Mouse (Mus musculus) ovary, postnatal 10 days (tissue): Measurements from ENCODE around the gene Palm.

Experiments
- DNase-seq: peaks from one replicate; pipeline ENCODE4 v3.0.0; 2022; ENCODE audit warnings: low spot score

Gene Palm

GRCm38 (mm10) chr10:79855558-79856184, 62.3 kb downstream of the Palm start:
- DNase-seq: no peak

- no peak for DNase-seq
These were observed 62.9 kb downstream of the Palm start for GRCm38 (mm10) chr10:79856280-79856679.

DNA sequence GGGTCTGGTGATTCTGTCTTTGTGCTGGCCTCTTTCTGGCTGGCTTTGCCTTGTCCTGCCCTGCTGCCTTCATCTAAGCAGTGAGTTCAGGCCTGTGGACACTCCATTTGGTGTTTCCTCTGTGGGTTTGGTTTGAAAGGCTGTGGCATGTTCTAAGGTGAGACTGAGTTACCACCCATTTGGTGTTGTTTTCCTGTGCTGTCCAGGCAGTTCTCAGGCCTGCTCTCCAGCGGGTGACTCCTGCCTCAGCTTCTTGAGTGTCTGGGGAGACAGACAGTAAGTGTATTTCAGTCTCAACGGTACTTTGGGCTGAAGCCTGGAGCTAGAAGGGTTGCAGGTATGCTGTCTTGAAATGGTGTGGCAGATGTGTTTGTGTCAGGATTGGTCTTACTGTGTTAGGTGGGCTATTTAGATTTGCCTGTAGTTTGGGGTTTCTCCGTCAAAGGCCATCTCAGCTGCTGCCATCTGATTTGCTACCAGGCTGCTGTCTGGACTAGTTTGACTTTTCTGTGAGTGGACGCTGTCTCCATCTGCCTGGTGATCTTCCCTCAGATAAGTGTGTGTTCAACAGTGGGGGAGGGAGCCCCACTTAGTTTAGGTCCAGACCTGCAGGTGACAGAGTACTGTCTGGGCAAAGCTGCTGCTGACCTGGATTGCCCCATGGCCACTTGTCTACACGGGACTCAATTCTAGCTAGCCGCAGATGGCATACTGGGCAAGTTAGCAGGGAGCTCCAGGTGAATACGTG, 63.5 kb downstream of the Palm start:
- DNase-seq: no peak

- no peak for DNase-seq
These were observed 64.1 kb downstream of the Palm start for GRCm38 (mm10) chr10:79857452-79857811.

- no peak for DNase-seq
These were observed 64.5 kb downstream of the Palm start for GRCm38 (mm10) chr10:79857894-79858293.

DNA sequence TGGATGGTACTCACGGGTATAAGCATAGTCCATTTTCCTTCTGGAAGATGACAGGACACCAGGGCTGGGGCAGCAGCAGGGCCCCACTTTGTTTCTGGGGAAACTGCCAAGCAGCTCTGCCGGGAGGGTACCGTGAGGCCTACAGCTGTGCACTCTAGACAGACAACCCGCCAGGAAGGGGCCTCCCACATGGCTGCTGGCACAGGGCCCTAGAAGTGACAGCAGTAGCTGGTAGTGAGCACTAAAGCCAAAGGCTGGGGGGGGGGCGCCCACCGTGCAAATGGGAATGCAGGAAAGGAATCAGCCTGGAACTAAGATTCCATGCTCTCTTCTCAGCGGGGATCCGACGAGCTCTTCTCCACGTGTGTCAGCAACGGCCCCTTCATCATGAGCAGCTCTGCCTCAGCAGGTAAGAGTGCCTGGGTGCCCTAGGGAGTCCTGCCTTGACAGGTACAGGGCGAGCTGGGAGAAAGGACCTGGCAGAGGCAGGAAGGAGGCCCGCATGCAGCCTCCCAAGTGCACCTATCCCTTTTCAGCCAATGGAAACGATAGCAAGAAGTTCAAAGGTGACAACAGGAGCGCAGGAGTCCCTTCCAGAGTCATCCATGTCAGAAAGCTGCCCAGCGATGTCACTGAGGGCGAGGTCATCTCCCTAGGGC, 65.2 kb downstream of the Palm start:
- DNase-seq: no peak

GRCm38 (mm10) chr10:79859116-79859515, 65.7 kb downstream of the Palm start:
- no peak for DNase-seq

DNA sequence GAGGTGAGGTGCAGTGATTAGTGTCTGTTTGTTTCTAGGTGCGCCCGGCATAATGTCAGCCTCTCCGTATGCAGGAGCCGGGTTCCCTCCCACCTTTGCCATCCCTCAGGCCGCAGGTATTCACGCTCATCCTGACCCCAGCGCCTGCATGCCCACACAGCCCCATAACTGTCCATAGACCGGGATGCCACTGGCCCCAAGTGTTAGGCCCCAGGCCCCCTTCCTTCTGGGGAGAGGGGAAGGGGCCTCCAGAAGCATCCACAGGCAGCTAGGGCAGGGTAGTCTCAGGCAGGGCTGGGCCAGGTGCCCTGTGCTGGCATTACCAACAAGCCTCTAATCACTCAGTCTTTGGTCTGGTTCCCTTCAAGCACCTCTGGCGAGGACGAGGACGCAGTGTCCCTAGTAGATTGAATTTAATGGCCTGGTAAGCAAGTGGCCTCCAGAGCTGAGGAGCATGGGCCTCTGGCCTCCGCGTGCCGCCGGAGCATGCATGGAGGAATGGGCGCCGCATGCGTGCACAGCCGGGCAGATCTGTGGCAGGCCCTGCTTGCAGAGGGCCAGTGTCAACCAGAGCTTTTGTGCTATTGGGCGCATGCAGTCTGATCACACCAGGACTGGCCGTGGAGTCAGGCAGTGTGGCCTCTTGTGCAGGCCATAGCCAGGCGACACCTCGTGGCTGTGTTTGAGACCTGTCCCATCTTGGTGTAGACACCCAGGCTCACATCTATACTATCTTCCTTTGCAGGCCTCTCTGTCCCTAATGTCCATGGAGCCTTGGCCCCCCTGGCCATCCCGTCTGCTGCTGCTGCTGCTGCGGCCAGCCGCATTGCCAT, 66.9 kb downstream of the Palm start:
- no peak for DNase-seq

DNA sequence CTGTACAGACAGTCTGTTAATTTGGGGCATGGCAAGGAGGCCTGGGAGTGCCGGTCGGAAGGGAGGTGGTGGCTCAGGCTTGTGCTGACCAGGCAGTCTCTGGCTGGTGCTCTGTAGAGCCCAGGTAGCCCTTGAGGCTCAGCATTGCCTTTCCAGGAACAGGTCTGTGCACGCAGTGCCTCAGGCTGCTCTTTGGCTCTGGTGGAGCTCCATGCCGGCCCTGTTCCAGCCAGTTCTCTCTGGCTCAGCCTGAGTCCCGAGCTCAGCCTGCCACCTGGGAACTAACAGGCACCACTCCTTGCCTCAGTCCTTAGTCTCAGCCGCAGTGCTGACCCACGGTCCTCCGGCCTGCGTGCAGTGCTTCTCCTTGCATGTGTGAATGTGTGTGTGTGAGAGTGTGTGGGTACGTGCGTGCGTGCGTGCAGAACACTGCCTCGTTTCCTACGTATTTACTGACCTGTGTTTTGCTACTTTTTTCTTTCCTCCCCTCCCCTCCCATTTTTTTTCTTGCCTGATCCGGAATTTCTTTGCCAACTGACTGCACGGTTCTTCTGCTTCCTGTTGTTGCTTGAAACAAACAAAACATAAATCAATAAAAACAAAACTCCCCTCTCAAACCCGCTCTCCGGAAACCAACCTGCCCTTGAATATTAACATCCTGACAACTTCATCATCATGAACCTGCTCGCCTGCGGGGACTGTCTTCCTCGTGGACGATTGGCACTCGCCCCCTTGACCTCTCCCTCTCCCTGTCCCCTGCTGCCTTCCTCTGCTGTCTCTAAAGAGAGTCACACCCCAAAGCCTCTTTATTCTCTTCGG, 68.1 kb downstream of the Palm start:
- DNase-seq: no peak

DNA sequence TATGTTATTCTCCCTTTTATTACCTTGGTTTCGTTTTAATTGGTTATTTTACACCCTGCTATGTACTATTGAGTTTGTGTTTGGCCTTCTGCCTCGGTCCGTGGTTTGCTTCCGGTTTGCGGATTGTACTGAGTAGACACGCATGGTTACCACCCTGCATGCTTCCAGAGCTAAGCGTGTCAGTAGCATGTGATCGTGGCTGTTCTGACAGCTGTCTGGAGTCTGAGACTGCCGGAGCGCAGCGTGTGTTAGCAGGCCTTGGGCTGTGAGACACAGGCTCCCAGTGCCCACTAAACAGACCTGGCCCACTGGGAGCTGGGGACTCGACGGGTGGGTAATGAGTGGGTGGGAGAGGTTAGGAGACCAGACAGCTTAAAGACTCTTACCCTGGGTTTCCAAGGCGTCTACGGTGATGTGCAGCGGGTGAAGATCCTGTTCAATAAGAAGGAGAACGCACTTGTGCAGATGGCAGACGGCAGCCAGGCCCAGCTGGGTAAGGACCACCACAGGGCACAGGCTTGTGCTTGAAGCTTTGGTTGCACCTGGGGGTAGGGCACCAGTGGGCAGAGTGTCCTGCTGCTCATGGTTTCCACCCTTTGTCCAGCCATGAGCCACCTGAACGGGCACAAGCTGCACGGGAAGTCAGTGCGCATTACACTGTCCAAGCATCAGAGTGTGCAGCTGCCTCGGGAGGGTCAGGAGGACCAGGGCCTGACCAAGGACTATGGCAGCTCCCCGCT, 68.8 kb downstream of the Palm start:
- DNase-seq: no peak

- DNase-seq: no peak
These were observed 69.6 kb downstream of the Palm start for GRCm38 (mm10) chr10:79862925-79863324.

- DNase-seq: no peak
These were observed 71.2 kb downstream of the Palm start for GRCm38 (mm10) chr10:79864351-79865188.

- DNase-seq: no peak
These were observed 71.8 kb downstream of the Palm start for GRCm38 (mm10) chr10:79865189-79865601.

GRCm38 (mm10) chr10:79865801-79866295, 72.5 kb downstream of the Palm start:
- no peak for DNase-seq

DNA sequence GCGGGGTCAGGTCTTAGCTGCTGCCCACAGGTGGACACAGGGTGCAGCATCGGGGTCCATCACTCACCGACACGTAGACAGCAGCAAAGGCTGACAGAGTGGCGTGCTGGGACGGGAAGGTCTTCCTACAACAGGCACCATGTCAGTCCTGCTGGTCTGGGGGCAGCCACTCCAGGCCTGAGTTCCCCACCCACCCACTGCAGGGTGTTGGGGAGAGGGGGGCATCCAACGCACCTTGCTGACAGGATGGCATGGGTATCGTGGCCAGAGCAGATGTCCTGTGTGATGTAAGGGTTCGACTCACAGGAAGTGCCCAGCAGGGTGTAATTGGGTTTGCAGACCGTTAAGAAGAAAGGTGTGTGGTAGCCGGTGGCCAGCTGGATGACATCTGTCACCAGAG, 73.2 kb downstream of the Palm start:
- DNase-seq: no peak
